Mouse (Mus musculus): Measurements from ENCODE around the gene Atpif1.
"Not testable (repeated sequence)": the region's sequence is repeated elsewhere in the genome, so short reads cannot be mapped to it uniquely, and the experiment has no call there.

The Atpif1 gene

GRCm38 (mm10) chr4:132563261-132563660, 29.8 kb upstream of the Atpif1 start:
- no peaks in the 10 kb centered on the region for H3K9me3 ChIP-seq (ENCODE audit: low read length)
- no peak overlapping the region for H3K4me3 ChIP-seq (replicated peaks; ENCODE audit: low read length)
- H3K4me1 ChIP-seq (replicated peaks; ENCODE audit: low read depth, low read length): peaks cover 36% of the 10 kb centered on the region
- 0 out of 2 replicates have a peak, but pooled peaks cover 6% of the 10 kb centered on the region for H3K27me3 ChIP-seq (ENCODE audit: insufficient read depth, low read length)
- no peaks in the 10 kb centered on the region for H3K36me3 ChIP-seq (ENCODE audit: insufficient read depth, low read length)
- TF ChIP-seq NANOG (IDR thresholded peaks at IDR 0.05; ENCODE audit: borderline replicate concordance, low read length): no peak
- no peak for TF ChIP-seq POU5F1 (IDR thresholded peaks at IDR 0.05; ENCODE audit: borderline replicate concordance, low read length)
- TF ChIP-seq CTCF (conservative IDR thresholded peaks at IDR 0.05; ENCODE audit: low read length): no peak

- peaks cover 58% of the 10 kb centered on the region for H3K4me1 ChIP-seq (replicated peaks; ENCODE audit: low read depth, low read length)
- H3K27me3 ChIP-seq (ENCODE audit: insufficient read depth, low read length); H3K4me3 ChIP-seq (replicated peaks; ENCODE audit: low read length); H3K9me3 ChIP-seq (ENCODE audit: low read length): not testable (repeated sequence)
- H3K36me3 ChIP-seq (ENCODE audit: insufficient read depth, low read length): peaks cover 34% of the 10 kb centered on the region
These were observed 22.1 kb upstream of the Atpif1 start for GRCm38 (mm10) chr4:132555550-132555949.

GRCm38 (mm10) chr4:132554653-132555052, 21.2 kb upstream of the Atpif1 start:
- TF ChIP-seq NANOG (IDR thresholded peaks at IDR 0.05; ENCODE audit: borderline replicate concordance, low read length) (no peak), POU5F1 (IDR thresholded peaks at IDR 0.05; ENCODE audit: borderline replicate concordance, low read length) (no peak), CTCF (conservative IDR thresholded peaks at IDR 0.05; ENCODE audit: low read length) (no peak)
- Histone ChIP-seq H3K27me3 (ENCODE audit: insufficient read depth, low read length) (no peaks in the 10 kb centered on the region), H3K36me3 (ENCODE audit: insufficient read depth, low read length) (peaks cover 43% of the 10 kb centered on the region), H3K4me3 (replicated peaks; ENCODE audit: low read length) (no peak overlapping the region), H3K9me3 (ENCODE audit: low read length) (no peaks in the 10 kb centered on the region), H3K4me1 (replicated peaks; ENCODE audit: low read depth, low read length) (peaks cover 64% of the 10 kb centered on the region)

GRCm38 (mm10) chr4:132554221-132554620, 20.8 kb upstream of the Atpif1 start:
- Histone ChIP-seq H3K36me3 (ENCODE audit: insufficient read depth, low read length) (peaks cover 48% of the 10 kb centered on the region), H3K9me3 (ENCODE audit: low read length) (no peaks in the 10 kb centered on the region), H3K27me3 (ENCODE audit: insufficient read depth, low read length) (no peaks in the 10 kb centered on the region), H3K4me1 (replicated peaks; ENCODE audit: low read depth, low read length) (peaks cover 68% of the 10 kb centered on the region), H3K4me3 (replicated peaks; ENCODE audit: low read length) (no peak overlapping the region)
- no peak for TF ChIP-seq POU5F1 (IDR thresholded peaks at IDR 0.05; ENCODE audit: borderline replicate concordance, low read length)
- no peak for TF ChIP-seq CTCF (conservative IDR thresholded peaks at IDR 0.05; ENCODE audit: low read length)
- TF ChIP-seq NANOG (IDR thresholded peaks at IDR 0.05; ENCODE audit: borderline replicate concordance, low read length): no peak

GRCm38 (mm10) chr4:132545851-132546250, 12.4 kb upstream of the Atpif1 start:
- Histone ChIP-seq H3K4me3 (replicated peaks; ENCODE audit: low read length) (no peak overlapping the region), H3K27me3 (ENCODE audit: insufficient read depth, low read length) (no peaks in the 10 kb centered on the region), H3K36me3 (ENCODE audit: insufficient read depth, low read length) (peaks cover 99% of the 10 kb centered on the region), H3K4me1 (replicated peaks; ENCODE audit: low read depth, low read length) (peaks cover 64% of the 10 kb centered on the region), H3K9me3 (ENCODE audit: low read length) (no peaks in the 10 kb centered on the region)
- TF ChIP-seq CTCF (conservative IDR thresholded peaks at IDR 0.05; ENCODE audit: low read length) (peak; percentile 37), POU5F1 (IDR thresholded peaks at IDR 0.05; ENCODE audit: borderline replicate concordance, low read length) (no peak), NANOG (IDR thresholded peaks at IDR 0.05; ENCODE audit: borderline replicate concordance, low read length) (no peak)

GRCm38 (mm10) chr4:132542724-132543123, 9.3 kb upstream of the Atpif1 start:
- Histone ChIP-seq H3K27me3 (ENCODE audit: insufficient read depth, low read length) (no peaks in the 10 kb centered on the region), H3K36me3 (ENCODE audit: insufficient read depth, low read length) (peaks cover 99% of the 10 kb centered on the region), H3K4me3 (replicated peaks; ENCODE audit: low read length) (no peak overlapping the region), H3K9me3 (ENCODE audit: low read length) (no peaks in the 10 kb centered on the region), H3K4me1 (replicated peaks; ENCODE audit: low read depth, low read length) (peaks cover 74% of the 10 kb centered on the region)
- TF ChIP-seq CTCF (conservative IDR thresholded peaks at IDR 0.05; ENCODE audit: low read length): no peak
- no peak for TF ChIP-seq NANOG (IDR thresholded peaks at IDR 0.05; ENCODE audit: borderline replicate concordance, low read length)
- no peak for TF ChIP-seq POU5F1 (IDR thresholded peaks at IDR 0.05; ENCODE audit: borderline replicate concordance, low read length)

- no peak for TF ChIP-seq POU5F1 (IDR thresholded peaks at IDR 0.05; ENCODE audit: borderline replicate concordance, low read length)
- H3K4me3 ChIP-seq (replicated peaks; ENCODE audit: low read length): no peak overlapping the region
- peaks cover 80% of the 10 kb centered on the region for H3K4me1 ChIP-seq (replicated peaks; ENCODE audit: low read depth, low read length)
- no peaks in the 10 kb centered on the region for H3K9me3 ChIP-seq (ENCODE audit: low read length)
- peaks cover 96% of the 10 kb centered on the region for H3K36me3 ChIP-seq (ENCODE audit: insufficient read depth, low read length)
- H3K27me3 ChIP-seq (ENCODE audit: insufficient read depth, low read length): no peaks in the 10 kb centered on the region
These were observed 8.0 kb upstream of the Atpif1 start for GRCm38 (mm10) chr4:132541413-132541812.

- H3K36me3 ChIP-seq (ENCODE audit: insufficient read depth, low read length): peaks cover 77% of the 10 kb centered on the region
- H3K4me3 ChIP-seq (replicated peaks; ENCODE audit: low read length): no peak overlapping the region
- H3K9me3 ChIP-seq (ENCODE audit: low read length): no peaks in the 10 kb centered on the region
- TF ChIP-seq NANOG (IDR thresholded peaks at IDR 0.05; ENCODE audit: borderline replicate concordance, low read length) (no peak), CTCF (conservative IDR thresholded peaks at IDR 0.05; ENCODE audit: low read length) (no peak), POU5F1 (IDR thresholded peaks at IDR 0.05; ENCODE audit: borderline replicate concordance, low read length) (no peak)
- no peaks in the 10 kb centered on the region for H3K27me3 ChIP-seq (ENCODE audit: insufficient read depth, low read length)
- peaks cover 82% of the 10 kb centered on the region for H3K4me1 ChIP-seq (replicated peaks; ENCODE audit: low read depth, low read length)
These were observed 6.0 kb upstream of the Atpif1 start for GRCm38 (mm10) chr4:132539481-132539880.

GRCm38 (mm10) chr4:132535406-132536121, 2.1 kb upstream of the Atpif1 start, which contains the start of gene Dnajc8:
Gene Dnajc8 (plus strand): TSS chr4:132535550.
- H3K36me3 ChIP-seq (ENCODE audit: insufficient read depth, low read length): peaks cover 52% of the 10 kb centered on the region
- H3K4me3 ChIP-seq (replicated peaks; ENCODE audit: low read length): peak within 1 kb of the TSS; percentile 98
- no peaks in the 10 kb centered on the region for H3K9me3 ChIP-seq (ENCODE audit: low read length)
- TF ChIP-seq NANOG (IDR thresholded peaks at IDR 0.05; ENCODE audit: borderline replicate concordance, low read length): no peak
- TF ChIP-seq CTCF (conservative IDR thresholded peaks at IDR 0.05; ENCODE audit: low read length): no peak
- no peak for TF ChIP-seq POU5F1 (IDR thresholded peaks at IDR 0.05; ENCODE audit: borderline replicate concordance, low read length)
- H3K4me1 ChIP-seq (replicated peaks; ENCODE audit: low read depth, low read length): peaks cover 75% of the 10 kb centered on the region
- no peaks in the 10 kb centered on the region for H3K27me3 ChIP-seq (ENCODE audit: insufficient read depth, low read length)

Measured in E14TG2a.4 (cell line).